Mouse (Mus musculus): ENCODE measurements around the gene Ccdc103. TPM values are rescaled to one million over a fixed set of nuclear protein-coding genes. Genes with fewer than 3 reads are reported as not detected.

Ccdc103 gene
- 1.7 and 2.4 TPM in 2 replicates for polyA plus RNA-seq (2016; fragmentation: Nextera tagmentation; extraction: Ambion mirVana)

GRCm38 (mm10) chr11:102880585-102881313 is at the start of gene Ccdc103, which contains the start of gene Eftud2:
Gene Ccdc103 (plus strand): TSS chr11:102881204.
Gene Eftud2 (minus strand): TSS chr11:102880985.
- Histone ChIP-seq H3K9ac (peak within 1 kb of the TSS; percentile 82), H3K27ac (peak within 1 kb of the TSS; percentile 83), H3K27me3 (peaks cover 7% of the 10 kb centered on the region; the same call in 1 of the 2 replicates), H3K4me3 (replicated peaks) (peak within 1 kb of the TSS; percentile 72), H3K4me2 (peak within 1 kb of the TSS; percentile 84), H3K36me3 (replicated peaks) (peaks cover 13% of the 10 kb centered on the region), H3K9me3 (no peaks in the 10 kb centered on the region), H3K4me1 (peaks cover 22% of the 10 kb centered on the region)
- under 1% methylated on average over 62 of the region's 62 CpGs for WGBS
- ATAC-seq (ENCODE audit: low FRiP score) = peak; percentile 94

DNA sequence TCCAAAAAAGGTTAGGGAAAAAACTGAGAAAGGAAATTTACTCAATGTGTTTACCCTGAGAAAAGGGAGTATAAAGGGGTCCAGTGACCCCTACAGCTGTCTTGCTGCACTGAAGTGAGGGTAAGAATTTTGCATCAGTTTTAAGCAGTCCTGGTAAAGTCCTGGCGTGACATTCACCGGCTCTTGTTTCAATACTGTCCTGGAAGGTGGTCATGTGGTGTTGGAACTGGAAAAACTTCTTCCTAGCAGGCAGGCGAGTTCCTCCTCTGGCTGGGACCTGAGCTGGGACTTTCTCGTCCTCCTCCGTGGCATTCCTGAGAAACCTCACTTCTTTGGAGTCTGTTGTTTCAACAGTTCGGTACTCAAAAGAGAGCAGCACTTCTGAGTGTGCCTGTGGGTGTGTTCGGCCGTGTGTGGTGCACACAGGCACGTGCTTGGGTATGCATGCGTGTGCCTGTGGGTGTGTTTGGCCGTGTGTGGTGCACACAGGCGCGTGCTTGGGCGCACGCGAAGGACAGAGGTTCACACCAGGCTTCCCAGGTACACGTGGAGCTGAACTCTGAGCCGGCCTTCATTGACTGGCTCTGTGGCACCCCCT is 48.2 kb upstream of the Ccdc103 start:
- Histone ChIP-seq H3K4me1 (no peaks in the 10 kb centered on the region), H3K4me3 (replicated peaks) (no peak overlapping the region), H3K27ac (no peak overlapping the region), H3K9ac (no peak overlapping the region), H3K27me3 (peaks cover 3% of the 10 kb centered on the region; the same call in 1 of the 2 replicates), H3K4me2 (no peak overlapping the region), H3K9me3 (no peaks in the 10 kb centered on the region), H3K36me3 (replicated peaks) (peaks cover 17% of the 10 kb centered on the region)
- no peak for ATAC-seq (ENCODE audit: low FRiP score)
- 76% methylated on average over 18 of the region's 18 CpGs for WGBS

- ATAC-seq (ENCODE audit: low FRiP score) = no peak
- H3K4me3 ChIP-seq (replicated peaks) = no peak overlapping the region
- peaks cover 31% of the 10 kb centered on the region for H3K36me3 ChIP-seq (replicated peaks)
- H3K4me1 ChIP-seq = no peaks in the 10 kb centered on the region
- no peak overlapping the region for H3K27ac ChIP-seq
- H3K4me2 ChIP-seq = no peak overlapping the region
- peaks cover 3% of the 10 kb centered on the region; the same call in 1 of the 2 replicates for H3K27me3 ChIP-seq
- WGBS = 89% methylated on average over 10 of the region's 10 CpGs
- H3K9ac ChIP-seq = no peak overlapping the region
- no peaks in the 10 kb centered on the region for H3K9me3 ChIP-seq
Measured at GRCm38 (mm10) chr11:102834219-102834618, 46.8 kb upstream of the Ccdc103 start.

DNA sequence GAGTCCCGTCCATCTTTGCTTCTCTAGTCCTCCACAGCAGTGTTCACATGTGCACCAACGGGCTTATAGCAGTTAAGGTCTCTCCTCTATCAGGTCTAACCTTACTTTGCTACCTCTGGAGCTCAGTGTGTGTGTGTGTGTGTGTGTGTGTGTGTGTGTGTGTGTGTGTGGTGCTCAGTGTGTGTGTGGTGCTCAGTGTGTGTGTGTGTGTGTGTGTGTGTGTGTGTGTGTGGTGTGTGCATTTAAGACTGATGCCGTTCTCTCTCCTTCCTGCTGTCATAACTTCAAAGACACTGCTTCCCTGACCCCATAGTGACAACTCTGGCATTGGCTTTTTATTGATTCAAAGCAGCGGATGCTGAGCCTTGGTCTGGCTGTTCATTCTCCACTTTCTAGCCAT is 45.5 kb upstream of the Ccdc103 start, which contains the start of gene Higd1b:
Gene Higd1b (plus strand): TSS at position 301 of the 400 bp plus-strand sequence.
- 84% methylated on average over 4 of the region's 4 CpGs for WGBS
- H3K4me2 ChIP-seq = no peak within 1 kb of the TSS
- H3K27me3 ChIP-seq = no peaks in the 10 kb centered on the region
- no peak within 1 kb of the TSS for H3K9ac ChIP-seq
- H3K4me3 ChIP-seq (replicated peaks) = no peak within 1 kb of the TSS
- H3K4me1 ChIP-seq = no peaks in the 10 kb centered on the region
- no peaks in the 10 kb centered on the region for H3K9me3 ChIP-seq
- no peak within 1 kb of the TSS for H3K27ac ChIP-seq
- ATAC-seq (ENCODE audit: low FRiP score) = no peak
- peaks cover 44% of the 10 kb centered on the region for H3K36me3 ChIP-seq (replicated peaks)

DNA sequence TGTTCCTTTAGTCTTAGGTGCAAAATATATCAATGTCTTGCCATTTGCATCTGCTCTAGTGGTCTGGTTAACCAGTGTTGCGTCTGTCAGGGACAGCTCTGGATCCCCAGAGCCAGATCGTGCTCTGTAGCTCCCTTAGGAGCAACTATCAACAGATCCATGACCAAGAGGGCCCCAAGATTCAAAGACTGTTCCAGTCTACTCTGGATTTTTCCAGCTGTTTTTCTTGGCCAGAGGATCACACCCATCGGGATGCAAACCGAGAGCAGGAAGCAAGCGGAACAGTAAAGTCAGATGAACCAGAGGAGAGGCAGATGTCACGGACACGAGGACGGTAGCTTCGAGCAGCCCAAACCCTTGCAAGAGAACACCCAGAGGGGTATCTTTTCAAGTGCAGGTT is 44.9 kb upstream of the Ccdc103 start:
- 93% methylated on average over 9 of the region's 9 CpGs for WGBS
- H3K4me3 ChIP-seq (replicated peaks) = no peak overlapping the region
- H3K27ac ChIP-seq = no peak overlapping the region
- no peaks in the 10 kb centered on the region for H3K27me3 ChIP-seq
- H3K9me3 ChIP-seq = no peaks in the 10 kb centered on the region
- H3K36me3 ChIP-seq (replicated peaks) = peaks cover 48% of the 10 kb centered on the region
- ATAC-seq (ENCODE audit: low FRiP score) = no peak
- no peak overlapping the region for H3K4me2 ChIP-seq
- H3K4me1 ChIP-seq = no peaks in the 10 kb centered on the region
- no peak overlapping the region for H3K9ac ChIP-seq

- no peak for ATAC-seq (ENCODE audit: low FRiP score)
- H3K27ac ChIP-seq = no peak overlapping the region
- 88% methylated on average over 1 of the region's 1 CpGs for WGBS
Measured at GRCm38 (mm10) chr11:102837385-102837784, 43.6 kb upstream of the Ccdc103 start.

GRCm38 (mm10) chr11:102838126-102838525 is 42.9 kb upstream of the Ccdc103 start:
- no peak overlapping the region for H3K4me2 ChIP-seq
- no peak overlapping the region for H3K4me3 ChIP-seq (replicated peaks)
- no peaks in the 10 kb centered on the region for H3K27me3 ChIP-seq
- H3K36me3 ChIP-seq (replicated peaks) = peaks cover 68% of the 10 kb centered on the region
- no peak overlapping the region for H3K27ac ChIP-seq
- ATAC-seq (ENCODE audit: low FRiP score) = no peak
- H3K9me3 ChIP-seq = no peaks in the 10 kb centered on the region
- WGBS = 94% methylated on average over 2 of the region's 2 CpGs
- no peaks in the 10 kb centered on the region for H3K4me1 ChIP-seq
- H3K9ac ChIP-seq = no peak overlapping the region

More at GRCm38 (mm10) chr11:102837385-102837784, 43.6 kb upstream of the Ccdc103 start:
- Histone ChIP-seq H3K9me3 (no peaks in the 10 kb centered on the region), H3K4me3 (replicated peaks) (no peak overlapping the region), H3K27me3 (no peaks in the 10 kb centered on the region), H3K9ac (no peak overlapping the region), H3K4me2 (no peak overlapping the region), H3K36me3 (replicated peaks) (peaks cover 61% of the 10 kb centered on the region), H3K4me1 (no peaks in the 10 kb centered on the region)

DNA sequence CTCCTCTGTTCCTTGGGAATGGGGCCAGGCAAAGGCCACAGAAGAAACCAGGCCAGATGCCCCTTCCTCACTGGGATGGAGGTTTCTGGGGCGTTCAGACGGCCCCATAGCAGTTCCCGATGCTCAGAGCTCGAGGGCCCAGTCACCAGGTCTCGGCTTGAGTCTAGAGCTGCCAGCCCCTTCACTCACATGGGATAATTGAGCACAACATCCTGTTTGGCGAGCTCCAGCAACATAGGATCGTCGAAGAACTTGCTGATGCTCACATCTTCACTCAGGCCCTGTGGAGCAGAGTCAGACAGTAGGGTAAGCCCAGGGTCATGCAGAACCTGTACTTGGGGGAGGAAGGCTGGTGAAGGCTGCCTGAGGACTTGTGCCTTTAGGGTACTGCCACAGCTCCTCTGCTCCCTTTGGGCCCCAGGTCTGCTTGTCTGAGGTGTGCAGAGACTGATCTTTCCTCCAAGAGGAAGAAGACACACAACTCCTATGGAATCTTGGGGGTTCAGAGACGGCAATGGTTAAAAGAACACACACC is 42.3 kb upstream of the Ccdc103 start:
- no peak overlapping the region for H3K4me3 ChIP-seq (replicated peaks)
- H3K9me3 ChIP-seq = no peaks in the 10 kb centered on the region
- no peaks in the 10 kb centered on the region for H3K4me1 ChIP-seq
- H3K4me2 ChIP-seq = no peak overlapping the region
- 90% methylated on average over 9 of the region's 9 CpGs for WGBS
- H3K9ac ChIP-seq = no peak overlapping the region
- no peak for ATAC-seq (ENCODE audit: low FRiP score)
- H3K36me3 ChIP-seq (replicated peaks) = peaks cover 74% of the 10 kb centered on the region
- H3K27me3 ChIP-seq = no peaks in the 10 kb centered on the region
- H3K27ac ChIP-seq = no peak overlapping the region

- Histone ChIP-seq H3K4me1 (no peaks in the 10 kb centered on the region), H3K27ac (no peak overlapping the region), H3K9ac (no peak overlapping the region), H3K4me3 (replicated peaks) (no peak overlapping the region), H3K9me3 (no peaks in the 10 kb centered on the region), H3K36me3 (replicated peaks) (peaks cover 100% of the 10 kb centered on the region), H3K4me2 (no peak overlapping the region), H3K27me3 (no peaks in the 10 kb centered on the region)
- ATAC-seq (ENCODE audit: low FRiP score) = no peak
- WGBS = 92% methylated on average over 10 of the region's 10 CpGs
Measured at GRCm38 (mm10) chr11:102845926-102846325, 35.1 kb upstream of the Ccdc103 start.

- Histone ChIP-seq H3K27me3 (no peaks in the 10 kb centered on the region), H3K9me3 (no peaks in the 10 kb centered on the region), H3K36me3 (replicated peaks) (peaks cover 89% of the 10 kb centered on the region), H3K4me1 (no peaks in the 10 kb centered on the region), H3K4me3 (replicated peaks) (no peak overlapping the region), H3K27ac (no peak overlapping the region), H3K4me2 (no peak overlapping the region), H3K9ac (no peak overlapping the region)
- ATAC-seq (ENCODE audit: low FRiP score) = 0 out of 2 replicates have a peak, but pooled peaks have one; percentile 46
- WGBS = 71% methylated on average over 5 of the region's 5 CpGs
Measured at GRCm38 (mm10) chr11:102851883-102852282, 29.1 kb upstream of the Ccdc103 start.

GRCm38 (mm10) chr11:102853760-102854159 is 27.2 kb upstream of the Ccdc103 start:
- H3K27me3 ChIP-seq = no peaks in the 10 kb centered on the region
- no peaks in the 10 kb centered on the region for H3K9me3 ChIP-seq
- H3K36me3 ChIP-seq (replicated peaks) = peaks cover 88% of the 10 kb centered on the region
- no peak for ATAC-seq (ENCODE audit: low FRiP score)
- H3K27ac ChIP-seq = no peak overlapping the region
- H3K4me3 ChIP-seq (replicated peaks) = no peak overlapping the region
- no peaks in the 10 kb centered on the region for H3K4me1 ChIP-seq
- H3K4me2 ChIP-seq = no peak overlapping the region
- H3K9ac ChIP-seq = no peak overlapping the region

- Histone ChIP-seq H3K9ac (no peak overlapping the region), H3K36me3 (replicated peaks) (peaks cover 88% of the 10 kb centered on the region), H3K4me2 (no peak overlapping the region), H3K27ac (no peak overlapping the region), H3K4me3 (replicated peaks) (no peak overlapping the region), H3K4me1 (no peaks in the 10 kb centered on the region), H3K27me3 (no peaks in the 10 kb centered on the region), H3K9me3 (no peaks in the 10 kb centered on the region)
- no peak for ATAC-seq (ENCODE audit: low FRiP score)
- 86% methylated on average over 6 of the region's 6 CpGs for WGBS
Measured at GRCm38 (mm10) chr11:102855941-102856340, 25.1 kb upstream of the Ccdc103 start.

All from forebrain, embryonic 12.5 days (tissue).